Mouse (Mus musculus) cerebellum, adult 2 months (tissue): Measurements from ENCODE around the gene Slit2. TPM values are rescaled to one million over a fixed set of nuclear protein-coding genes. Genes with fewer than 3 reads are reported as not detected.

Source experiments
- DNase-seq, 2 experiments: peaks; one replicate each; pipeline ENCODE4 v3.0.0; 2021
- H3K27ac ChIP-seq: fragments of 200-500 bp; 2 replicates; pipeline ENCODE4 v1.5.1; 2012; ENCODE audit warnings: low read length, control low read depth, inconsistent platforms; ENCODE audit not compliant: insufficient read depth
- H3K27me3 ChIP-seq: fragments of 200-500 bp; 2 replicates; pipeline ENCODE4 v1.6.1; 2012; ENCODE audit warnings: inconsistent platforms, mild to moderate bottlenecking, low read length, moderate library complexity; ENCODE audit not compliant: control insufficient read depth, insufficient read depth
- H3K4me1 ChIP-seq: fragments of 200-500 bp; 2 replicates; pipeline ENCODE4 v1.6.1; 2011; ENCODE audit warnings: low read length; ENCODE audit not compliant: control insufficient read depth, insufficient read depth
- H3K4me3 ChIP-seq: fragments of 200-500 bp; replicated peaks from 2 replicates; pipeline ENCODE3; 2011; ENCODE audit warnings: mild to moderate bottlenecking, low read depth, low read length, control low read depth; ENCODE audit not compliant: insufficient read depth
- CTCF ChIP-seq: fragments of 200-500 bp; IDR thresholded peaks from 2 replicates; pipeline ENCODE4 v1.5.1; 2011; ENCODE audit warnings: low read depth, mild to moderate bottlenecking, control low read depth, low read length, moderate library complexity, borderline replicate concordance; ENCODE audit not compliant: insufficient read depth
- POLR2A ChIP-seq: fragments of 200-500 bp; IDR thresholded peaks from 2 replicates; pipeline ENCODE4 v1.6.1; 2011; ENCODE audit warnings: low read length, control low read depth, borderline replicate concordance; ENCODE audit not compliant: insufficient read depth
- WGBS: fragments of 180-500 bp; shearing (Covaris S2); methylation state at CpG from one replicate; pipeline ENCODE4 v1.1.7; 2018; 5-methylcytosine and 5-hydroxymethylcytosine counted together
- polyA plus RNA-seq: library from polyadenylated mRNA; depleted of rRNA; stranded (reverse); fragments of >200 nt; gene quantifications from 2 replicates; pipeline ENCODE4 v1.2.3, GENCODE M21; 2012

Gene Slit2
- polyA plus RNA-seq, 1 experiment, result 6.0 TPM

GRCm38 (mm10) chr5:48333407-48333806 lies 350.5 kb downstream of the Slit2 start:
- 87% methylated on average over 3 of the region's 3 CpGs for WGBS

DNA sequence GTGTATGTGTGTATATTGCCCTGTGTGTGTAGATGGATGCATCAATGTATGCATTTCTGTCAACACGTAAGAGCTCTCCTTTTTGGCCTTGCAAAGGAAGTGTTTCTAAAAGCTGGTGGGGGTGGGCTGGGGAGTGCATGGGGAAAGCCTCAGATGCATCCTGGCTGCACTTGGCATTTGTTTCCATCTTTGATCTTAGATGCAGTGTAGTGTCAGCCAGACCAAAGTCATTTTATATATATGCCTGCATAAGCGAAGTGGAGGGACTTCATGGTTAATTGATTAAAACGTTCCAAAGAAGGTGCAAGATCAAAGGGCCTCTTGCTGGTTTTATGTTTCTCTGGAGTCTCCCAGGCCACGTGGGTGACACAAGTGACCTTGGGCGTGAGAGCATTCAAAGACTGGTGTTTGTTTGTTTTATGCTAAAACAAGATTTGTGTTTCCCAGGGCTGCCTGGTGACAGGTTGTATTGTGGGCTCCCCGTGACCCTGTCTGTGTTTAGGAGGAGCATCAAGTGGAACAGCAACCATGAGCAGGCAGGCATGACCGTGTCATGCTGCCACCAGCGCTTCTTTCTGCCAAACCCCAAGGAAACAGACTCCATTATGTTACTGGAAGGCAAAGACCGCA lies 351.1 kb downstream of the Slit2 start:
- WGBS, result 12% methylated on average over 9 of the region's 9 CpGs

More at GRCm38 (mm10) chr5:48333407-48333806, 350.5 kb downstream of the Slit2 start:
- Histone ChIP-seq H3K4me1 (no peaks in the 10 kb centered on the region), H3K27me3 (no peaks in the 10 kb centered on the region), H3K27ac (no peak overlapping the region), H3K4me3 (no peak overlapping the region)
- TF ChIP-seq POLR2A (no peak), CTCF (no peak)
- DNase-seq, result no peak

DNA sequence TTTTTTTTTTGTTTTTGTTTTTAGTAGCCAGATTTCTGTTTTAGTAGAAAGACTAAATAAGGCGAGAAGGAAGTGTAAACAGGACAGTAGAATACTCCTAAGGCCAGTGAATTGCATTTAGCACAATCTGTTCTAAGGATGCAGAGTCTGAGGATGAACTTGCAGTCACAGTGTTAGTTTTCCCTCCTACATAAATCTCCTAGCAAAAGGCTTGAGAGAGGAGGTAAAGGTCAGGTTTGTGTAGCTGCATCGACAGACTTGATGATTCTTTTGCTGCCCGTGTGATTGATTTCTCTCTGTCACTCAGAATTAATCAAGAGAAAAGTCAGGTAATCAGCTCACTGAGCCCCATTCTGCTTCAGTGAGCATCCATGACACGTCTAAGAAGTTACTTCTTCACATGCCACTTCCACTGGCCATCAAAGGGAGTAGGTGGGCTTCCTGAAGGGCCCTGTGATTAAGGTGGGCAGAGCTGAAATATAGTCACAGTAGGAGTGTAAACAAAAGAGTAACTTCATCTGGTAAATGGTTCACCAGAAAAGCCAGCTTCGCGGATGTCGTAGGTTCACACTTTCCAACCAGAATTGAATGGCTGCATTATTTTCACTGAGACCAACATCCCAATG lies 358.0 kb downstream of the Slit2 start:
- Histone ChIP-seq H3K27me3 (no peaks in the 10 kb centered on the region), H3K27ac (no peak overlapping the region), H3K4me1 (no peaks in the 10 kb centered on the region), H3K4me3 (no peak overlapping the region)
- TF ChIP-seq CTCF (no peak), POLR2A (no peak)
- WGBS, result 51% methylated on average over 7 of the region's 7 CpGs
- DNase-seq, result no peak

More for the DNA sequence above, 351.1 kb downstream of the Slit2 start:
- Histone ChIP-seq H3K4me3 (no peak overlapping the region), H3K27me3 (no peaks in the 10 kb centered on the region), H3K4me1 (no peaks in the 10 kb centered on the region), H3K27ac (no peak overlapping the region)
- DNase-seq, result no peak
- TF ChIP-seq POLR2A, result no peak
- no peak for TF ChIP-seq CTCF

GRCm38 (mm10) chr5:48345095-48345982 lies 362.4 kb downstream of the Slit2 start:
- Histone ChIP-seq H3K27ac (no peak overlapping the region), H3K4me3 (no peak overlapping the region), H3K4me1 (no peaks in the 10 kb centered on the region), H3K27me3 (no peaks in the 10 kb centered on the region; the same call in 1 of the 2 replicates)
- TF ChIP-seq POLR2A (no peak), CTCF (no peak)
- 43% methylated on average over 5 of the region's 5 CpGs for WGBS
- DNase-seq, result peak in 1 of 2 experiments; percentile 7

DNA sequence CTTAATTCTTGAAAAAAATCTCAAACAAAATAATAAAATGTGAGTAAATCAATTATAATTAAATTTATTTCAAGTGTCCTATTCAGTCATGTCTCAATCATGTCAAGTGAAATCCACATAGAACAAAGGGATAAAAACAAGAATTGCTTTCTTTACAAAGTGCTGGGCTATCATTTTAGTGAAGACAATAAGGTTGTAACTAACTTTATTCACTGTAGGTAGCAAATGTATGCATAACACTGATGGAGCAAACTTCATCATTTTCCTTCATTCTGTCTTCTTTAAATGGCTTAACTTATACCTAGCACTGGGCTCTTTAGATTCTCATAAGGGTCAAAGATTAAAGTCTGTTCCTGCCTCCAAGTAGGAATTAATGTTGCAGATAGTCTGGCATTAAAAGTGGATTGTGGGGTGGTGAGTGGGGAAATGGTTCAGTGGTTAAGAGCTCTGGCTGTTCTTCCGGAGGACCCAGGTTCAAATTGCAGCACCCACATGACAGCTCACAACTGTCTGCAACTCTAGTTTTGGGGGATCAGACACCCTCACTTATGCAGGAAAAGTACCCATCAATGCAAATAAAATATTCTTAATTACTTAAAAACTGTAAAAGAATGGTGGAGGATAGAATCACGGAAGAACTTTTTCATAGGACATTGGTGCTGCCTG lies 363.2 kb downstream of the Slit2 start:
- Histone ChIP-seq H3K27me3 (no peaks in the 10 kb centered on the region; the same call in 1 of the 2 replicates), H3K27ac (no peak overlapping the region), H3K4me3 (no peak overlapping the region), H3K4me1 (no peaks in the 10 kb centered on the region)
- no peak for TF ChIP-seq CTCF
- TF ChIP-seq POLR2A, result no peak
- DNase-seq, result no peak
- 96% methylated on average over 2 of the region's 2 CpGs for WGBS

- H3K27ac ChIP-seq, result no peak overlapping the region
- DNase-seq, result no peak
- WGBS, result 89% methylated on average over 1 of the region's 1 CpGs
- H3K4me1 ChIP-seq, result no peaks in the 10 kb centered on the region
- no peak overlapping the region for H3K4me3 ChIP-seq
- TF ChIP-seq POLR2A, result no peak
- TF ChIP-seq CTCF, result no peak
- H3K27me3 ChIP-seq, result no peaks in the 10 kb centered on the region; the same call in 1 of the 2 replicates
Observed at GRCm38 (mm10) chr5:48349309-48349708, 366.4 kb downstream of the Slit2 start.
